Mouse (Mus musculus) CH12.LX (cell line): ENCODE measurements around the gene Tnnc2. TPM values are rescaled to one million over a fixed set of nuclear protein-coding genes. Genes with fewer than 3 reads are reported as not detected.

Source experiments
- DNase-seq: peaks from one replicate; pipeline ENCODE4 v3.0.0-alpha.2; 2013; ENCODE audit errors: extremely low read depth
- H3K27ac ChIP-seq: 2 replicates; pipeline ENCODE4 v1.5.1; 2012; ENCODE audit warnings: low read depth, mild to moderate bottlenecking, control low read depth, moderate library complexity; ENCODE audit not compliant: insufficient read depth
- H3K27me3 ChIP-seq: replicated peaks from 2 replicates; pipeline ENCODE3; 2012; ENCODE audit warnings: inconsistent platforms
- H3K36me3 ChIP-seq, 2 experiments: replicated peaks in 1 of 2; 2 replicates each; pipeline versions ENCODE3 to v1.6.1; 2012; ENCODE audit warnings: inconsistent platforms in 1 of 2, low read length in 1 of 2, mild to moderate bottlenecking in 1 of 2, mixed read lengths in 1 of 2, moderate library complexity in 1 of 2; ENCODE audit not compliant: control insufficient read depth in 1 of 2, insufficient read depth in 1 of 2
- H3K4me1 ChIP-seq, 2 experiments: 2 replicates each; pipeline ENCODE4 v1.6.1; 2012; ENCODE audit warnings: inconsistent platforms in 1 of 2, moderate library complexity in 1 of 2; ENCODE audit not compliant: insufficient read depth in 2 of 2, control insufficient read depth in 1 of 2
- H3K4me2 ChIP-seq: 2 replicates; pipeline ENCODE4 v1.6.1; 2012; ENCODE audit warnings: low read depth, mild to moderate bottlenecking, control low read depth; ENCODE audit not compliant: poor library complexity, insufficient read depth, severe bottlenecking
- H3K4me3 ChIP-seq, 3 experiments: fragments of 150-350 bp in 1 of 3; sonication (generic) in 1 of 3; replicated peaks in 1 of 3; 2 replicates each; pipeline versions ENCODE3 to v1.5.1; 2011 to 2012; ENCODE audit warnings: low read depth in 2 of 3, low read length in 2 of 3, mild to moderate bottlenecking in 2 of 3, moderate library complexity in 2 of 3, control low read depth in 1 of 3, improper control_type of control experiment in 1 of 3, inconsistent platforms in 1 of 3, mixed read lengths in 1 of 3; ENCODE audit not compliant: poor library complexity in 1 of 3
- H3K79me2 ChIP-seq: replicated peaks from 2 replicates; pipeline ENCODE4 v1.6.1; 2012; ENCODE audit warnings: mild to moderate bottlenecking, moderate library complexity; ENCODE audit not compliant: control insufficient read depth, poor library complexity, insufficient read depth, severe bottlenecking; ENCODE audit errors: extremely low read depth
- H3K9ac ChIP-seq: 2 replicates; pipeline ENCODE4 v1.6.1; 2012; ENCODE audit warnings: low read depth, mild to moderate bottlenecking, control low read depth, moderate library complexity; ENCODE audit not compliant: insufficient read depth
- H3K9me3 ChIP-seq: replicated peaks from 2 replicates; pipeline ENCODE3; 2012; ENCODE audit warnings: low read length, inconsistent platforms, mixed read lengths
- BHLHE40 ChIP-seq: IDR thresholded peaks from 2 replicates; pipeline ENCODE4 v1.6.1; 2011; ENCODE audit warnings: mild to moderate bottlenecking, low read depth, low read length, improper control_type of control experiment
- E2F4 ChIP-seq: IDR thresholded peaks from 2 replicates; pipeline ENCODE4 v1.6.1; 2011; ENCODE audit warnings: low read depth, low read length, improper control_type of control experiment; ENCODE audit not compliant: insufficient replicate concordance
- ETS1 ChIP-seq: conservative IDR thresholded peaks from 2 replicates; pipeline ENCODE4 v1.6.1; 2012; ENCODE audit warnings: low read depth, mild to moderate bottlenecking, inconsistent platforms, low read length, improper control_type of control experiment, moderate library complexity
- HCFC1 ChIP-seq: IDR thresholded peaks from 2 replicates; pipeline ENCODE4 v1.6.1; 2012; ENCODE audit warnings: low read depth, mild to moderate bottlenecking, inconsistent platforms, low read length, improper control_type of control experiment
- JUN ChIP-seq: IDR thresholded peaks from 2 replicates; pipeline ENCODE4 v1.6.1; 2011; ENCODE audit warnings: low read depth, mild to moderate bottlenecking, low read length, improper control_type of control experiment, moderate library complexity; ENCODE audit not compliant: insufficient read depth
- KAT2A ChIP-seq: IDR thresholded peaks from 2 replicates; pipeline ENCODE4 v1.6.1; 2012; ENCODE audit warnings: low read length, improper control_type of control experiment, inconsistent platforms; ENCODE audit not compliant: insufficient replicate concordance
- MEF2A ChIP-seq: IDR thresholded peaks from 2 replicates; pipeline ENCODE4 v1.6.1; 2014; ENCODE audit warnings: low read depth, mild to moderate bottlenecking, inconsistent platforms, low read length, improper control_type of control experiment, borderline replicate concordance
- MYC ChIP-seq: IDR thresholded peaks from 2 replicates; pipeline ENCODE4 v1.6.1; 2011; ENCODE audit warnings: low read depth, mild to moderate bottlenecking, improper control_type of control experiment, low read length
- NELFE ChIP-seq: IDR thresholded peaks from 2 replicates; pipeline ENCODE4 v1.6.1; 2011; ENCODE audit warnings: low read depth, low read length, improper control_type of control experiment
- NRF1 ChIP-seq: IDR thresholded peaks from 2 replicates; pipeline ENCODE4 v1.6.1; 2014; ENCODE audit warnings: low read depth, mild to moderate bottlenecking, inconsistent platforms, low read length, improper control_type of control experiment, moderate library complexity
- PAX5 ChIP-seq: IDR thresholded peaks from 2 replicates; pipeline ENCODE4 v1.6.1; 2012; ENCODE audit warnings: low read length, inconsistent platforms, mixed read lengths
- POLR2A ChIP-seq: IDR thresholded peaks from 2 replicates; pipeline ENCODE4 v1.6.1; 2011; ENCODE audit warnings: low read depth, mild to moderate bottlenecking, improper control_type of control experiment, low read length
- RAD21 ChIP-seq: IDR thresholded peaks from 2 replicates; pipeline ENCODE4 v1.6.1; 2011; ENCODE audit warnings: low read depth, mild to moderate bottlenecking, low read length, improper control_type of control experiment, moderate library complexity
- RCOR1 ChIP-seq: conservative IDR thresholded peaks from 2 replicates; pipeline ENCODE4 v1.6.1; 2012; ENCODE audit warnings: low read depth, mild to moderate bottlenecking, inconsistent platforms, low read length, improper control_type of control experiment
- TCF12 ChIP-seq: IDR thresholded peaks from 2 replicates; pipeline ENCODE4 v1.6.1; 2014; ENCODE audit warnings: low read depth, mild to moderate bottlenecking, inconsistent platforms, low read length, improper control_type of control experiment
- USF1 ChIP-seq: IDR thresholded peaks from 2 replicates; pipeline ENCODE4 v1.6.1; 2014; ENCODE audit warnings: low read depth, mild to moderate bottlenecking, inconsistent platforms, low read length, improper control_type of control experiment
- ZC3H11A ChIP-seq: IDR thresholded peaks from 2 replicates; pipeline ENCODE4 v1.6.1; 2012; ENCODE audit warnings: low read depth, mild to moderate bottlenecking, inconsistent platforms, low read length, improper control_type of control experiment
- dilution Hi-C: fragments of 300-500 bp; cut with MboI; formaldehyde crosslinking; loops from 2 replicates; pipeline ENCODE4 v1.14.3; 2020; ENCODE audit warnings: low sequenced_read_pairs; ENCODE audit not compliant: extremely low pct_unique_long_range_greater_than_20kb, extremely low pct_ligation_motif_present
- in situ Hi-C: fragments of 300-500 bp; cut with MboI; formaldehyde crosslinking; loops from 3 replicates; pipeline ENCODE4 v1.14.3; 2019; ENCODE audit warnings: low sequenced_read_pairs, low pct_ligation_motif_present, low pct_unique_long_range_greater_than_20kb, mixed read lengths
- polyA plus RNA-seq: library from polyadenylated mRNA; unstranded; fragments of >175 nt; gene quantifications from 2 replicates; pipeline ENCODE4 v1.2.1, GENCODE M21; 2012; ENCODE audit warnings: low read depth; ENCODE audit not compliant: insufficient read length
- total RNA-seq, 2 experiments: library from RNA; depleted of rRNA; stranded (reverse); fragments of 300-350 nt in 1 of 2; fragments of >200 nt in 1 of 2; gene quantifications; 2 replicates each; pipeline ENCODE4 v1.2.3; 2012 to 2014

The Tnnc2 gene
- total and polyA plus RNA-seq, 3 experiments: not detected

DNA sequence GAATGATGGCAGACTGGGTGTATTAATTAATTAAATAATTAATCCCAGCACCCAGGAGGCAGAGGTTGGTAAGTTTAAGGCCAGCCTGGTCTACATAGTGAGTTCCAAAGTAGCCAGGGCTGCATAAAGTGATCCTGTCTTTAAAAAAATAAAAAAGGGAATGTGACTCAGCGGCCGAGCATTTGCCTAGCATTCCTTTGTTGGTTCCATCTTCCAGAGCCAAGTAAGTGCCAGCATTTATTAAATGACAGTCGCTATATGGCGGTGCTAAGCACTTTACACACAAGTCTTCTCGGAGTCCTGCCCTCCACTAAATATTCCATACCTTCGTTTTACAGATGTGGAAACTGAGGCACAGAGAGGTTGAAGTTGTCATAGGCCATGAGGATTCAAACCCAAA lies 3.6 kb downstream of the Tnnc2 start:
- Histone ChIP-seq H3K4me2 (no peak overlapping the region), H3K36me3 (peaks cover 15 to 27% of the 10 kb centered on the region in 2 experiments), H3K9ac (no peak overlapping the region), H3K79me2 (no peaks in the 10 kb centered on the region), H3K9me3 (no peaks in the 10 kb centered on the region), H3K4me3 (no peak overlapping the region), H3K27me3 (peaks cover 43% of the 10 kb centered on the region), H3K4me1 (peaks cover 5 to 12% of the 10 kb centered on the region in 2 experiments), H3K27ac (no peak overlapping the region)
- dilution Hi-C loops: no loop called here
- no peak for TF ChIP-seq E2F4
- TF ChIP-seq TCF12: no peak
- TF ChIP-seq ETS1: no peak
- no peak for TF ChIP-seq NELFE
- TF ChIP-seq BHLHE40: no peak
- no peak for TF ChIP-seq JUN
- no peak for TF ChIP-seq NRF1
- no peak for TF ChIP-seq RAD21
- TF ChIP-seq KAT2A: no peak
- no peak for TF ChIP-seq POLR2A
- no peak for TF ChIP-seq RCOR1
- TF ChIP-seq PAX5: no peak
- no peak for TF ChIP-seq MYC
- in situ Hi-C loops: no loop called here
- DNase-seq: no peak

DNA sequence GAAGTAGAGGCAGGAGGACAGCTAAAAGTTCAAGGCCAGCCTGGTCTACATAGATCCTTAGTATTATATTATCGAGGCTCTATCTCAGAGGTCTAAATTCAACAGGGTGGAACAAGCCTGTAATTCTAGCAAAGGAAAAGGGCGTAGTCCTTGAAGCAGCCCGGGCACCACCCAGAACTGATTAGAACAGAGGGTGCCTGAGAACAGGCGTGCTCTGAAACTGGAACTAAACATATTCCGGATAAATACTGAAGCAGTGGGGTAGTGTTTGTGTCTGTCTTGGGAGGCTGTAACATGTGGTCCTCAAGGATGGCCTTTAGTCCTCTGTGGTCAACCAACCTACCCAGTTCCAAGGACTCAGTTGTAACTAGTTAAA lies 5.8 kb downstream of the Tnnc2 start:
- Histone ChIP-seq H3K4me3 (no peak overlapping the region), H3K79me2 (peaks cover 10% of the 10 kb centered on the region; the same call in 1 of the 2 replicates), H3K9ac (no peak overlapping the region), H3K4me1 (peaks cover 7 to 19% of the 10 kb centered on the region in 2 experiments), H3K36me3 (peaks cover 17 to 33% of the 10 kb centered on the region in 2 experiments), H3K27me3 (peaks cover 26% of the 10 kb centered on the region), H3K9me3 (no peaks in the 10 kb centered on the region), H3K4me2 (no peak overlapping the region), H3K27ac (no peak overlapping the region)
- TF ChIP-seq JUN (no peak), ZC3H11A (no peak), USF1 (no peak), MEF2A (no peak), RCOR1 (no peak), POLR2A (no peak), TCF12 (no peak), HCFC1 (no peak)
- no peak for DNase-seq
- in situ Hi-C loops (no loop called here), dilution Hi-C loops (no loop called here)
